Mouse (Mus musculus): ENCODE measurements around the gene Col25a1.

Col25a1 gene

DNA sequence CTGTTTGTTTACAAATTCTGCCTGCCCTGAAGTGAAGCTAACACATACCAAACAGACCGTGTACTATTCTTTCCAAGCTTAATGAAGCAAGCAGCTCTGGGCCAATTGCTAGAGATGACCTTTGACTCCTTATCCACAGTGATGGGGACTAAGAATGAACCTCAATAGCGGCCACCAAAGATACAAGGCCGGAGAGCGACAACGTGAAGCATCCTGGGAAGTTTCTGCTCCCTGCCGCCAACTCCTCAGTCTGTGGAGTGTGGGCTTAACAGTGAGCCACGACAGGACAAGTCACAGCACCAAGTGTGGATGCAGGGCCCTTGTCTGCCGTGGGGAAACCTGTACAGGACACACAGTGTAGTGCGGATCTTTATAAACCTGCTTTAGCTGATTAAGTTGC is 247.3 kb downstream of the Col25a1 start:
- DNase-seq (ENCODE audit: low spot score), result no peak

DNA sequence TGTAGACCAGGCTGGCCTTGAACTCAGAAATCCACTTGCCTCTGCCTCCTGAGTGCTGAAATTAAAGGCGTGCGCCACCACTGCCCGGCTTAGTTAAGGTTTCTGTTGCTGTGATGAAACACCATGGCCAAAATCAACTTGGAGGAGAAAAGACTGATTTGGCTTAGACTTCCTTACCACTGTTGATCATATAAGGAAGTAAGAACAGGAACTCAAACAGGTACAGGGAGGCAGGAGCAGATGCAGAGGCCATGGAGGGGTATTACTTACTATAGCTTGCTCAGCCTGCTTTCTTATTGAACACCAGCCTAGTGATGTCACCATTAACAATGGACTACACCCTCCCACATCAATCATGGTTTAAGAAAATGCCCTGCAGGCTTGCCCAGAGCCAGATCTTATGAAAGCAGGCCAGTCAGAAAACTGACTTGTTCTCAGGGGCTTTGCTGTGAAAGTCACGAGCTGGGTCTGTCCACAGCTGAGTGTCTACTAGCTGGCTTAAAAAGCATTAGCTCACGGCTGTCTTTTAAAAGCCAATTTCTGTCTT is 249.1 kb downstream of the Col25a1 start:
- DNase-seq (ENCODE audit: low spot score), result no peak

DNA sequence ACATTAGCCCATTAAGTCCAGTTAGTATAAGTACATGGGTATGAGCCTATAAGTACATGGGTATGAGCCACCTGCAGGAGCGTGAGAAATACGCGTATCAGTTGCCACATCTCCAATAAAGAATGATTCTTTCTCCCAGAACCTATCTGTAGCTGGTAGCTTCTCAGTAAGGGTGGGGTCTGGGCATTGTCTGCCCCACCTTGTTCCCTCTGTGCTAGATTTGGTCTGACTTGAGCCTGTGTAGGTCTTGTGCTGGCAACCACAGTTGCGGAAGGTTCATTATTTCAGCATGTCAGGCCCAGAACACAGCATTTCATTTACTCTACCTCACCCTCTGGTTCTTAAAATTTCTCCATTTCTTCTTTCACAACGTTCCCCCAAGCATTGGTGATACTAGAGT is 250.4 kb downstream of the Col25a1 start:
- no peak for DNase-seq (ENCODE audit: low spot score)

DNA sequence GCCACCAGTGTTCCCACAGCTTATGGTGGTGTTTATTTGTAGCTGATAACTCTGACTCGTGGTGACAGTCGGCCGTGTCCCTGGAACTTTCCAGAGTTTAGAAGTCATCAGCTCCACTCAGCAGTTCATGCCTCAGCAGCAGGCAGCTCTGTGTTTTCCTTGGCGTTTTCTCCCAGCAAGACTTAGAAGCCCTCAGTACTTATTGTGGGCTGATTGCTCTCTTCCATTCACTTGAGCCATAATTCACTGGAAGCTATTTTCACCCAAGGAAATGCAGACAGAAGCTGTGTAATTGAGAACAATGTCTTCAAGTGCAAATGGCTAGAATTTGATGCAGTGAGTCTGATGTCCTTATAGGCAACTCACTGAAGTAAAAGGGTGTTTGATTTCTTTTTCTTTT is 254.6 kb downstream of the Col25a1 start:
- no peak for DNase-seq (ENCODE audit: low spot score)

DNA sequence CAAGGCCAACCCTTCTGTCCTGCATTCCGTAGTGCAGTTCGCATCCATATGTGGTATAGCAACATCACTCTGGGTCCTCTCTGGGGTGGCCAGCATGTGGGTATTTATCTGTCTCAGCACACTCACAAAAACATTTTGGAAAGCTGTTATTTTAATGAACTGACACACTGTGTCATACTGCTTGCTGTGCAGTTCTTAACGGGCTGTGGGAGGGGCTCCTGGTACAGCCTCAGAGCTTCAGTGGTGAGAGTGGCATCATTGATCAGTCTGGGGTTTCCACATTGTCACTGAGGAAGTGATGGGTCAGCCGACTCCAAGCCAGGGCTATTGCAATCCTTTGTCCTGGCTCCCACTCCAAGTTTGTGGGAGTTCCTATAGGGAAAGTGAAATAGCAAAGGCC is 255.9 kb downstream of the Col25a1 start:
- DNase-seq (ENCODE audit: low spot score), result no peak

DNA sequence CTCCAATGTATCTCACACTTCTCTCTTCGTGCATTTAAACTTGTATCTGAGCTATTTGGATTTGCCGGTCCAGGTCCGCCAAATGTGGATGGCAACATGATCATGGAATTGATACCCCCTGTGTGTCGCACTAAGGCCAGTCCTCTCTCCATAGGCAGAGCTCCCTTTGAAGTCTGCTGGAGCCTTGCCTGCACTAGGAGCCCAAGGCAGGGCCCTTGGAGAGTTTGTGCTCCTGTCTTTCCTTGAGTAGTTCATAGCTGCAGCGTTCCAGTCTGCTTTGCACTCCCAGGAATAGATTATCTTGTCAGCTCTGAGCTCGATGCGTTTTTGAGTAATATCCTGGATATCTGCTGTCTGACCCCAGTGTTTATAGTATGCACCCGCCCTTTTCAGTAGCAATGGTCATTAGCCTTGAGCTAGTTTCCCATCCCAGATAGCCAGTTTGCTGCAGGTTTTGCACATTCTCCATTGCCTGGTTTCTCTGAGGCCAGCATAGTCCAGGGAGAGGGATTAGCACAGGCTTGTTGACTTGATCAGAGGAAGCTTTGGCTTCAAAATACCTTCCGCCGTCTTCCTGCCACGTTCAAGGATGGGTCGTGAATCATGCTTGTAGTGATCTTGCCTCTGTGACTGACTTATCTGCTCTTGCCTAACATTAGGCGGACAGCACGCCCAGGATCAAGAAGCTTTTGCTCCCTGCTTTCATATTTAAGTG is 258.1 kb downstream of the Col25a1 start:
- DNase-seq (ENCODE audit: low spot score), result peak; percentile 13

DNA sequence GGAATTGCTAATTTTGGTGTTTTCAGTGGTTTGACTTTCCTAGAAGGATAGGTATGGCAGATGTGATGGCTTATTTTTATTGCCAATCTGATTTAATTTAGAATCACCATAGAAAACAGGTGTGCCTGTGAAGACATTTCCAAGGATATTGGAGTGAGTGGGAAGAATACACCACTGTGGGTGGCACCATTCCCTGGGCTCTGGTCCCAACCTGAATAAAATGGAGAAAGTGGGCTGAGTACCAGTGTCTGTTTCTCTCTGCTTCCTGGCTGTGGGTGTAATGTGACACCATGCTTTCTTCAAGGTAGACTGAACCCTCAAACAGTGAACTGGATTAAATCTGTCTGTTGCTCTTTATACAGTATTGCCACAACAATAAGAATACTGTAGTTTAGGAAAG is 265.3 kb downstream of the Col25a1 start:
- DNase-seq (ENCODE audit: low spot score), result no peak

DNA sequence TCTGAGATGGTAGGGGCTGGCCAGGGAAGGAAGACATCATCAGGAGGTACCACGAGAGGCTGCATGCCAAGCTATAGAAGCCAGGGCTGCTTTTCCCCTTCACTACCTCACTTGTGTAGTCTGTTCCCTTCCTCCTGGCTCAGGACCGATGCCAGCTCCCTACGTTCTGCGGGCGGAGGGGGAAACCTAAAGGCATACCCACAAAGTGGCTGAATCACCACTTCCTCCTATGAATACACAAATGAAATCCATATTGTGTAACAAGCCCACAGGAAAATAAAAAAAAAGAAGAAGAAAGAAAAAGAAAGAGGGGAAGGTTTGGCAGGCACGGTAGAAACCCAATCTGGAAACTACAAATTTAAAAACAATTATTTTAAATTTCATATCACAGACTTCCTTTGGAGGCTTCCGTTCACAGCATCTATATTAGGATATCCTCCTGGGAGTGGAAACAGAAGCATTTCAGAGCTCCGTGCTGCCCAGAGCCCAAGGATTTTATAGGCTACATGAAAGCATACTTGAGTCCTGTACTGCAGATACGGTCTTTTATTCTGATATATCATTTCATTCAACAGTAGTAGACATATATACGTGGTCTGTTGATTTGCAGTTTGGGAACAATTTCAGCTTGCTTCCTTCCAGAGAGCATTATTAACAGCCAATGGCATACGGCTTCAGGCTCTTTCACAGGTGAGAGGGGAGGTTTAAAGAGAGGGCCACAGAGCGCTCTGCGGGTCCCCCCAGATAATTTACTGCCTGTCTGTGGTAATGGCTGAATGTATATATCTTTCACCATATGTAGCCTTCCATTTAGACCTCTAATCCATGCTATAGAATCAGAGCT is 269.6 kb downstream of the Col25a1 start:
- no peak for DNase-seq (ENCODE audit: low spot score)

DNA sequence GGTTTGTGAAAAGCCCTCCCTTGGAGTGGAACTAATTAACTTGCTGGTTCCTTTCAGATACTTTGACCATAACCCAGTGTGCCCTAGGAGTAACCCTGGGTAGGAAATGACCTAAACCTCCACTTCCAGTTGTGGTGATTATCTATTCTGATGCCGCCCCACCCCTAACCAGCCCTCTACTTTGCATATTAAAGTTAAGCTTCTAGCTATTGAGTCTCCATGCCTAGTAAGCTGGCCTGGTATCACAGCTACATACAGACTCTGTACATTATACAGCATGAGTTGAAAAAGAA is 270.2 kb downstream of the Col25a1 start:
- DNase-seq (ENCODE audit: low spot score), result no peak

DNA sequence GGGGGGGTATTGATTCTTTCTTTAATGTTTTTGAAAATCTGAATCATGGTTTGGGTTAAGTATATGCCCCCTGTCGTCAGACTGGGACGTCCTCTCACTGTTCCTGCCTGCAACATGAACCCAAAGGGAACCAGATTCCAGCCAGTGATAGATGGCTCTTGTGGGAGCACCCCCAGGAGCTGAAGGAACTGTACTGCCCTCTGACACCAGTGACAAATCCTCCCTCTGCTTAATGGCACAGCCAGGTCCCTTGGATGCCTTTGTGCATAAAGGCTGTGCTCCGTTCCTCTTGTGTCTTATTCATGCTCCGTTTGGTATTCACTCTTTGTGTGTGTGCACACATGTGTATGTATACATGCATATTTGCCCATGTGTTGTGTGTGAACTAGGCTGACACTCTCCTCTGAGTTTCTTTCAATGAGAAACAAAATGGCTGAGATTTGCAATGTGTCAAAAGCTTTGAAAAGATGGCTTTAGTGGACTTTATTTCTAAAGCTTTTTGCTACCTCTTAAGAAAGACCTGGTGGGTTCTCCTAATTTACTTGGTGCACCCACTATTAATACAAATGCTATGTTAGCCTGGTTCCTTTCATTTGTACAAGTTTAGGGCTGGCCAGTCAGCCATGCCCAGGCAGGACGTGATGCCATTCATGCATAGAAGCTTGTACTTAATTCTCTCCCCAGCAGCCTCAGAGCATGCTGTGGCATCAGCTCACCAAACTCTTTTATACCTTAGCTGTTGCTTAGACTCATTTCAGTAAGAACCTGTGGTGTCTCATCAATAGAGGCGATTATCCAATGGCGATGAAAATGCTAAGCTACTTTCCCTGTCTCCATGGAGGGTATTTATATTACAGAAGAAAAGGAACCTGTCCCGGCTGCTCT is 273.5 kb downstream of the Col25a1 start:
- no peak for DNase-seq (ENCODE audit: low spot score)

DNA sequence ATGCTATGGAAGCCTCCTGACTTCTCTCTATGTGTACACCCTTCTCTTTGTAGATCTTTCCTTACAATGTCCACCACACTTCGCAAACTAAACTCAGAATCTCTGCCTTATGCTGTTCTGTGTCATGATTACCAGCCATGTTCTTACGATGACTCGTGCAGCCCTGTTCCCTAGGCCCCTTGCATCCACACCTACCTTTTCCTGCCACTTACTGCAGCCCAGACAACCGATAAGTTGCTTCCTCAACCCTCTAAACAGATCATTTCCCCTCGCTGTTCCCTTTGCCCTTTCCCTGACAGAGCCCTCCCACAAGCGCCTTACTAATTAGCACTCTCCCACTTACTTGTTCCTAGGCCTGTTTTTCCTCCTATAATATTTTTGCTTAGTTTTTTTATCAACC is 275.9 kb downstream of the Col25a1 start:
- no peak for DNase-seq (ENCODE audit: low spot score)

DNA sequence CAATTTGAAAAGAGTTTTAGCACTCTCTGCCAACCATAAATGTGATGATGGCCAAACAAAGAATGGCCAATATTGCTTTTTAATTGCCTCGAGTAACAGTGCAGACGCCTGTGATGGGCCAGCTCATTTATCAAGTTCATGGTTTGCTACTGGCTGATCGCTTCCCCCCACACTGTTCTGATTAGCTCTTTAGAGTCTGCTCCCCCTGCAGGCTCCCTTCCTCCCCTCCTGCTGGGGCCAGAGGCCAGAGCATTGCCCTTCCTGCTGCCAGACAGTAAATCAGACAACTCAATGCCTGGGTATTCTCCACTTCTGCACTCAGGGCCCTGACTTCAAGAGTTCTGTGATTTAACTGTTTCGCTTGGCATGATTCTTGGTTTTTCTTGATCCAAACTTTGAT is 281.9 kb downstream of the Col25a1 start:
- DNase-seq (ENCODE audit: low spot score), result no peak

DNA sequence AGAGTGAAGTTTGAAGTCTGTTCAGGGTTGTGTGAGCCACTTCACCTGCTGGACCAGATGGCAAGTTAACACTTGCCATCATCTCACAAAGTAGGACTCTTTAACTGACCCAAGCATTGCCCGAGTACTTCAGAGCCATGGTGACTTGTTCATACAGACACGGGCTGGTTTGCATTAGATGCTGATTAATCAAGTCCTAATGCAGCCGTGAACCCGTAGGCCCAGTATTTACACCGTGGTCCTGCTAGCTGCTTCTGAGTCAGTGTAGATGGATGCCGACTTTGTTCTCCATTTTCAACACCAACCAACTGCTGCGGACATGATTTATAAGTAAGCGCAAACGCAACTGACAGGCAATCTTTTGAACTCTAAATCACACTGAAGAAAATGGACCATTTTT is 287.6 kb downstream of the Col25a1 start:
- DNase-seq (ENCODE audit: low spot score), result no peak

DNA sequence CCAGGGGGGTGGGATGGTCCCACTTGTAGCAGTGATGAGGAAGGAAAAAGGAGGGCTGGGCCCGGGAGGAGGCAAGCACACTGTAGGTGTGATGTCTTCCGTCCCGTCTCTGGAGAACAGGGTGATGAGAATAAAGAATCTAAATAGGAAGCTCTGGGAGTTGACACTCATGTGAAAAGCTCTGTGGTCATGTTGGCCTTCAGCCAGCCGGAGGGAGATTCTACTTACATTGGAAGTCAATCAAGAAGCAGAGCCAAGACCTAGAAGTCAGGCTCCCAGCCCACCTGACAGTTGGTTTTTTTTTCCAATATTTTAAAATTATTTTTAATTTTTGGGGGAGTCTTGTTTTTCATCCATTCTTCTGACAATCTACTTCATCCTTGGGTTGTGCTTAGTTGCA is 297.5 kb downstream of the Col25a1 start:
- no peak for DNase-seq (ENCODE audit: low spot score)

DNA sequence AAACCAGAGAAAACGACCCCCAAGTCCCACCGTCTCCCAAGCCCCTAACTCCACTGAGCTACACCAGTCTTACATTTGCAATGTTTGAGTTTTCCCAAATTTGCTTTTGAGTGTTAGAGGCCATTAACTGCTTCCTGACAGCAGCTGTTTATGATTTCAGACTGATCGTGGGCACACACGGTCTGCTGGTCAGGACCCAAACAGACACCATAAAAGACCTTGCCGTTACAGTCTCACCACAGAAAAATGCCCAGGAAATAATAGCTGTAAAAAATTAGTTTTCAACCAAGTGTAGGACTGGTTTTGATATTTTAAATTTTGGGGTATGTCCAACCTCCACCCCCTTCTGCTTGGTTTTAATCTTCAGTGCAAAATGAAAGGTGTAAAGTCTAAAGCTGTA is 298.8 kb downstream of the Col25a1 start:
- no peak for DNase-seq (ENCODE audit: low spot score)

DNA sequence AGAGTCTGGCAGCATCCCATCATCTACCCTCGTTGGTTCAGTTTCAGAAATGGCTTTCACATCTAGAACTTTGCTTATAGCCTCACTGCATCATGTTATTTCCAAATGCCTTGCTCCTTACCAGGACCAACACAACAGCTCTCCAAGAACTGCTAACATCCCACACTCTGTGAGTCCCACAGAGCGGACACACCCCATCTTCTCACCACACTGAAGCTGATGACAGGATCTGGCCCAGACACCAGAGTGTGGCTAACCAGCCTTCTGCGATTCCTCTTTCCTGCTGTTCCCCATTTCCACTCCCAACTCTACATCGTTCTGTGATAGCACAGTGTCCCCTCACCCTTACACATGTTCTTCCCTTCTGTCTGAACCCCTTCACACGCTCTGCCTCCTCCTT is 301.5 kb downstream of the Col25a1 start:
- DNase-seq (ENCODE audit: low spot score), result no peak

DNA sequence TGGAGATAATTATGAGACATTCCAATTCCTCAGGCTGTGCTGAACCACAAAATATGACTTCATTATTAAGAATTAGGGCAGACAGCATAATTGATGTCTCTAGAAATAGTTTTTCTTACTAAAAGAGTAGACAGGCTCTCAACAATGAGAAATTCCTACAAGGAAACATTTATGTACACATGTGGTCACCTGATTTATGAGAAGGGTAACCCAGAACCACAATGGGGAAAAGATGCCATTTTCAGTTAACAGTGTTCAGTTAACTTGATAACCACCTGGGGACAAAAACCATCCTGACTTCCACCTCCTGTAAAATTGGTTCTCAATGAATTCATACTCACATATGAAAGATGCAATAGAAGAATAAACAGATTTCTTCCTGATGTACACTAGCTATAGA is 305.7 kb downstream of the Col25a1 start:
- DNase-seq (ENCODE audit: low spot score), result no peak

DNA sequence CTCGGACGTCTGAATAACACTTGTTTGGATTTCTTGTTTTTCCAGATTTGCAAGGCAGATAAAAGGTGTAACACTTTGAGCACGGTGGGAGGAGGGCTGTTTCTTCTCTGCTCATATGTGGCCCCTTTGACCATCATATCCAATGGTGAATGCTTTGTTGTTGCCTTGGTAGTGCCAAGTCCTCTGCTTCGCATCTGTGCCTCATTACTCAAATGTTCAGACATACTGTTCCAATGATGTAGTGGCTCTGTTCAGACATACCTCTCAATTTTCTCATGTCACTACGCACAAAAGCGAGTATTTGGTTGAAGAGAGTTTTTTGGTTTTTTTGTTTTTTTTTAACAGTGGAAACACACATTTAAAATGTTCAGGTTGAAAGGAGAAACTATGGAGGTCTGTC is 308.5 kb downstream of the Col25a1 start:
- no peak for DNase-seq (ENCODE audit: low spot score)

DNA sequence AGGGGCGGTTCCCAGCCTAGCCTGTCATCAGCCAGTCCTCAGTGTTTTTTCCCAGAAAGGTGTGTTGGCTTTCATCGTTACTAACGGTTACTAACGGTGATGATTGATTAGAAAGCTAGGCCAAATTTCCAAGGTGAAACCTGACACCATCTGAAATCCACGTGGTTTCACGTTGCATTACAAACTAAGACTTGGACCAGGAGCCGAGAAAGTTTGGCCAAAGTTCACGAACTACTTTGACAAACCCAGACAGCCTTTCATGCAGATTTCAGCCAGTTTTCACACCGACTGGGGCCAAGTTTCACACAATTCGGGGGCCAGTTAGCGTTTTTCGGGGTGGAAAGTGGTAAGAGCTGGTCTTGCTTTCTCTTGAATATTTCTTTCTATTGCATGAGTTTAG is 309.4 kb downstream of the Col25a1 start:
- DNase-seq (ENCODE audit: low spot score), result no peak

DNA sequence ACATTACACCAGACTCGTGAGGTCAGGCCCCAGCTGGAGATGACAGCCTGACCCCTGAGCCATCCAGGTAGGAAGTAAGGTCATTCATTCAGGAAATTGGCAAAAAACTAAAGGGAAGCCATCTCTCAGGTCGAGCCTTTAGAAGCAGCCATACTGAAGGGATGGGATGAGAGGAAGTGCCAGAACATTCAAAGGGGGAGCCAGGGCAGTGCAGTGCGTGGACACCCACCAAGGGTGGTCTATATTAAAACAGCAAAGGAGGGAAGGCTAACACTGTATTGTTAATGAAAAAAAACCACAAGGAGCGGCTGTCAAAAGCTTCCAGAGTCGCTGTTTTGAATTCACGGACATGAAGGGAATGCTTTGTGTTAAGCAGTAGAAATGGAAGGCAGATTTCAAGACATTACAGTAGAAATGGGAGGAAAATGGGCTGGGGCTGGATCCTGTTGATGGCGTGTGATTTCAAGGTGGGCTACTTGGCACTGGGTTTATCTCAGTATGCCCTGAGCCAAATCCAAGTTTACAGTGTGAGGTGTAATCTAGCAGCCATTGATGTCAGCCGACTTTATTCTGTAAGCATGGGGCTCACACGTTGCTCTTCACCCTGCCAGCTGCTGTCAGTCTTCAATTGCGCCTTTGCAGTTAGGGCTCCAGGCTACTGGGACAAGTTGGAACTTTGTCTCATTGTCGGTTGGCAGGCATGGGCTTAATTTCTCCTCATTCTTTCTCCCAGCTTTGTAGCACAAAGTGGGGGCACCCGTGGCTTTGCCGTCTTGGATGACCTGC is 312.7 kb downstream of the Col25a1 start:
- DNase-seq (ENCODE audit: low spot score), result no peak

DNA sequence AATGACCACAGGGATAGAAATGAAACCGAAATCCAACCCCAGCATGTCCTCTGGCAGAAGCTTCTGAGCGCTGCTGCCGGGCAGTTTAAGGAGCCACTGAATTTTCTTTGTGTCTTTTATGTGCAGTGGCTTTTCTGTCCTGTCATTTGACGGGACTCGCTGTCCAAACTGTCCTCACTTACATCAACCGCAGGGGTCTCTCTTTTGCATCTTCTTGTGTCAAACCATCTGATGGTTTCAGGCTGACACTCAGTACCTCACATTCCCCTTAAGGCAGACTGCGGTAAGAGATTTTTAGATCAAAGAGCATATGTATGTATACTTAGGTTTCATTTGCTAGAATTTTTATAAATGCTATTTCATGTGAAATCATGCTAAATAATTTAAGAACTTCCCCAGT is 318.6 kb downstream of the Col25a1 start:
- DNase-seq (ENCODE audit: low spot score), result no peak

DNA sequence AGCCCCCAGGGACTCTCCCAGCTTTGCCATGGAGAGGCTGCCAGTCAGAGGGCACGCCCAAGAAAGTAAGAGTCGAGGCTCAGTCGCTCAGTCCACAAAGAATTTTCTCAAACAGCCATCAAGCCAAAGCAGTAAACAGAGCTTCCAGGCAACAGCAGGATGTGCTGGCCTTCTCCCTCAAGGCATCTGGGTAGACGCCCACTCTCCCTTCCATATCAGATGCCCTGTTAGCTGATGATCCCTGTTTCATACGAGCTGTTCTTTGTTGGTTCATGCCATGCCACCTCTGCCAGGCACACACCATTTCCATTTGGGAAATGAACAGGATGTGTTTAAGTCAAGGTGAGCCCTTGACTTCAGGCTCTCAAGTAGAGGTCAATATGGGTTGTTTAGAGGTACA is 334.1 kb downstream of the Col25a1 start:
- DNase-seq (ENCODE audit: low spot score), result no peak
